Mouse (Mus musculus): Measurements from ENCODE around the gene Inpp4b.

The Inpp4b gene

DNA sequence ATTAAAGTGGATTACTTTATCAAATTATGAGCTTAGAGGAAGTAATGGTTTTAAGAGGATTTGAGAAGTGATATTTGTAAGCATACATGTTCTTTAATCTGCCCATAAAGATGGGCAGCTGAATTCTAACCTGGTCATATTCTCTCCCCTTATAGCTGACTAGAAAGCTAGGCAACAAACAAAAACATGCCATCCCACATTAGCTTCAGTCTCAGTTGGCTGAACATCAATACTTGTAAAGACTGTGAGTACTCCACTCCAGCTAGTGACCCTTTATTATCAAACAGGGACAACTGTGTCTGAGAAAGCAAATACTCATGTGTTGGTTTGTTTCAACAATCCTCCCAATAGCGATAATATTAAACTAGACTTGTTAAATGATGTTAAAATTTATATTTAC lies 748.5 kb downstream of the Inpp4b start:
- in situ Hi-C loops (cut with MboI, MseI) = loop anchor here in 1 of 2 experiments (25.0 kb wide), 1 partner anchor 1329 kb away; no protein-coding TSS in a partner anchor

DNA sequence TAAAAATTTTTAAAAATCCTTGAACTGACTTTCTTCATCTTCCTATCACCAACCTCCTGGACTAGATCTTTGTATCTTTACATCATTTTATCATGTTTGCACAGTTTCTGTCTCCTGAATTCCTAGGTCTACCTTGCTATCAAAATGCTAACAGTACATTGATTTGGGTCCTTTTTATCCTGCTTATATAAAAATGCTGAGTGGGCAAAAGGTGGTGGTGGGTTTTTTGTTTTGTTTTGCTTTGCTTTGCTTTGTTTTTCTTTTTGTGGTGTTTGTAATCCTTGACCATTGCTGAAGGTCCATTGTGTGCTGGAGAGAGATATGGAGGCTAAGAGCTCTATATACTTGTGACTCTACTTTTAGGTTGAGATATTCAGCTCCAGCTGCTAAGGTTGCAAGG lies 750.9 kb downstream of the Inpp4b start:
- in situ Hi-C loops (cut with MboI, MseI) = loop anchor here in 1 of 2 experiments (25.0 kb wide), 1 partner anchor 1331 kb away; no protein-coding TSS in a partner anchor

DNA sequence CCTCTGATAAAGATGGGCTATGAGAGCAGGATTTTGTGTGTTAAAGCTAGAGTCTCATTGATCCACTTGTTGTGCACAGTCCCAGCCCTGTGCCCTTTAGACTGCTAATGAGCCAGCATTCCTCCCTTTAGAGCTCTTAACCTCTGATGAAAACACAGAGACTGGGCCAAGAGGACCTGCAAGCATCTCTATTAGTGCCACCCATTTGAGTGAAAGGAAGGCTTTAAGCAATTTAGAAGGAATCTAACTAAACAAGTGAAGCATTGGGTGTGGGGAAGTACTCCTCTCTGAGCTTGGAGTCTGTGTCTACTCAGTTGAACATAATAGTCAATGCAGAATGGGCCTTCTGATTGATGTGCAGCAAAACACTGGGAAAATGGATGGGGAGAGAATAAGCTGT lies 762.2 kb downstream of the Inpp4b start:
- in situ Hi-C loops (cut with MboI, MseI) = loop anchor here in 1 of 2 experiments (10.0 kb wide), 1 partner anchor 1980 kb away; no protein-coding TSS in a partner anchor

DNA sequence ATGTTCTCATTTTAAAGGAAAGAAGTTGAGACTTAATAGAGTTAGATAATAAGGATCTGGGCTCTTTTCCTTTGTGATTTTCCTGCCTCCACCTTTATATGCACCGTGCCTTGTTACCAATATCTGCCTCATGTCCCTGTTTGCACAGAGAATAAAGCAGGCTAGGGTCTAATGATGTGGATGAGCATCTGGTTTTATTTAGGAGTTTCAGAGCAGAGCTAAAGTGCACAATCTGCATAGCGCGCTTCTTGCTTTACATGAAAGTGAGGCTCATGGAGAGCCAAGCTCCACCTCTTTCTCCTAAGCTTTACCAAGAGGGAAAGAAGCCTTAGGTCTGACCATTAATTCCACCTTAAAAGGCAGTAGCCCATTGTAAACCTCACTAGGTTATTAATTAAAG lies 763.8 kb downstream of the Inpp4b start:
- in situ Hi-C loops (cut with MboI, MseI) = loop anchor here in 1 of 2 experiments (10.0 kb wide), 1 partner anchor 1979 kb away; no protein-coding TSS in a partner anchor

DNA sequence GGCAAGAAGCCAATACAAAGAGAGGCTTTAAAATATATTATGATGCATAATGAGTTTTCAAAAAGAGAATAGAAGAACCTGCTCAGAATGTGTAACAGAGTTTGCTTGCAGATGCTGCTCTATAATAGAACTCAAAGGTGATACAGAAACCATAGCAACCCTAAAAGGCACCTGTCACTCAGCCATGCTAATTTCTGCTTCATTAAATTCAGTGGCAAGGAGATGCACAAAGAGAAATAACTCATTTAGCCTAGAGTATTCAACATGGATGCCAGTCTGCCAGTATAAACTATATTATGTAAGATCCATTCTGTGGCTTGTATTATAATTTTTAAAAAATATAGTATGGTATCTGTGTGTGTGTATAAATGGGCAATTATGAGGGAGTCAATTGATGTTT lies 807.9 kb downstream of the Inpp4b start:
- in situ Hi-C loops (cut with MboI, MseI) = no loop called here

DNA sequence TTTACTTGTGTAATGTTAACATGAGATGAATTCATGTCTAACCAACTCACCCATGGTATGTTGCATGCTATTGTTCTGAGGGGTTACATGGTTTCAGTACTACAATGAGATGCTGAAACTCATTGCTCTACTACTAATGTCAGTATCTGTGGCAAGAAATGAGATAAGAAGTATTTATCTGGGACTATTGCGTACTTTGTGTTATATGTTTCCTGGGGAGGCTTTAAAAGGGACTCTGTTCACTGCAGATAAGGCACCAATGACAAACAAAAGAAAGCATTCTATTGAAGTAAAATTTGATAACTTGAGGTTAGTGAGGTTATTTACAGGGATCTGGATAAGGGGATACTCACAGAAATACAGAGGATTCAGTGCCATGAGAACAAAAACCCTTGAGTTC lies 815.6 kb downstream of the Inpp4b start:
- in situ Hi-C loops (cut with MboI, MseI) = no loop called here
